Mouse (Mus musculus): Measurements from ENCODE around the gene Ckap5.
A peak's percentile ranks its signal among the peaks of the same experiment; 100 is the strongest.
"Not testable (repeated sequence)": the region's sequence is repeated elsewhere in the genome, so short reads cannot be mapped to it uniquely, and the experiment has no call there.

Gene Ckap5

GRCm38 (mm10) chr2:91526294-91527146, at the start of gene Ckap5:
Gene Ckap5, plus strand, starts transcription at chr2:91526762.
- peak; percentile 94 for DNase-seq (ENCODE audit: low read depth)

GRCm38 (mm10) chr2:91476841-91477240, 49.7 kb upstream of the Ckap5 start:
- no peak for DNase-seq (ENCODE audit: low read depth)

DNA sequence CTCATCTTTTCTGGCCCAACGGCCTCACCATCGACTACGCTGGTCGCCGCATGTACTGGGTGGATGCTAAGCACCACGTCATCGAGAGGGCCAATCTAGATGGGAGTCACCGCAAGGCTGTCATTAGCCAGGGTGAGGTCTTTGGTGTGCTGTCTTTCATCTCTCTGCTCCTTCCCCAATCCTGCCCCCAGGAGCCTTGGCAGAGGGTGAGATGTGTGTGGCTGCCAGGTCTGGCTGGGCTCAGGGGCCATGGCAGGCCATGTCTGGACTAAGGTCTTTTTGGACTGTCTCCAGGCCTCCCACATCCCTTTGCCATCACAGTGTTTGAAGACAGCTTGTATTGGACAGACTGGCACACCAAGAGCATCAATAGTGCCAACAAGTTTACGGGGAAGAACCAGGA, 46.2 kb upstream of the Ckap5 start:
- no peak for DNase-seq (ENCODE audit: low read depth)

DNA sequence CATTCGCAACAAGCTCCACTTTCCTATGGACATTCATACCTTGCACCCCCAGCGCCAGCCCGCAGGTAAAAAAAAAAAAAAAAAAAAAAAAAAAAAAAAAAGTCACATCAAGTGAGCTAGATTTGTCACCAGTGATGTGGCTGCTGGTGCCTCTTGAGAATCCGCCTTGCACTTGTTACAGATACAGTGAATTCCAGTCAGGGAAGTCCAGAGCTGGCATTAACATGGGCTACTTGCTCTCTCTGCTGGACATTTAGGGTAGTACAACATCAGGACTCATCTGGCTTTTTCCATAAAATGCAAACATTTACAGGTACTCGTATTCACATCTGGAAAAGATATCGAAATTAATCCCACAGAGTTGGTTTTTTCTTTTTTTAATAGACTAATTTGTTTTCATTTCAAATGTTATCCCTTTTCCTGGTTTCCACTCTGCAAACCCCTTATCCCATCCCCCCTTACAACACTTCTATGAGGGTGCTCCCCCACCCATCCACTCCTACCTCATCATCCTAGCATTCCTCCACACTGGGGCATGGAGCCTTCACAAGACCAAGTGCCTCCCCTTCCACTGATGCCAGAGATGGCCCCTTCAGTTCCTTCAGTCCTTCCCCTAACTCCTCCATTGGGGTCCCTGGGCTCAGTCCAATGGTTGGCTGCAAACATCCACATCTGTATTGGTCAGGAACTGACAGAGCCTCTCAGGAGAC, 45.6 kb upstream of the Ckap5 start:
- DNase-seq (ENCODE audit: low read depth): peak; percentile 69

GRCm38 (mm10) chr2:91484698-91485097, 41.9 kb upstream of the Ckap5 start:
- no peak for DNase-seq (ENCODE audit: low read depth)

DNA sequence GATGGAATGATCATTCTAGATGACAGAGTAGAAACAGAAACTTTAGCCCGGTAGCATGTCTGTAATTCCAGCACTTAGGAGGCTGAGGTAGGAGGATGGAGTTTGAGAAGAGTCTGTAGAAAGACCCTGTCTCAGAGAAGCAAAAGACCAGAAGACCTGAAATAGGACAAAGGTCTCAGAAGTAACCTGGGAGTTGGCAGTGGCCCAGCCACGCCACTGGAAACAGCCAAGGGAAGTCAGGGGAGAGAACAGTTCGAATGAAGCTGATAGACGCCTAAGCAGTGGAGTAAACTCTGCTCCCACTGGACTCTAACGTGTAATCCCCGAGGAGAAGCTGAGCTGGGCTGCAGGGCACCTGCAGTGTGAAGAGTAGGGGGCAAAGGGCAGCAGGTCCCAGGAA, 41.3 kb upstream of the Ckap5 start:
- no peak for DNase-seq (ENCODE audit: low read depth)

- not testable (repeated sequence) for DNase-seq (ENCODE audit: low read depth)
These were observed 39.3 kb upstream of the Ckap5 start for GRCm38 (mm10) chr2:91487295-91487694.

- DNase-seq (ENCODE audit: low read depth): no peak
These were observed 34.4 kb upstream of the Ckap5 start for GRCm38 (mm10) chr2:91492071-91492635.

GRCm38 (mm10) chr2:91493981-91494380, 32.6 kb upstream of the Ckap5 start:
- DNase-seq (ENCODE audit: low read depth): no peak

DNA sequence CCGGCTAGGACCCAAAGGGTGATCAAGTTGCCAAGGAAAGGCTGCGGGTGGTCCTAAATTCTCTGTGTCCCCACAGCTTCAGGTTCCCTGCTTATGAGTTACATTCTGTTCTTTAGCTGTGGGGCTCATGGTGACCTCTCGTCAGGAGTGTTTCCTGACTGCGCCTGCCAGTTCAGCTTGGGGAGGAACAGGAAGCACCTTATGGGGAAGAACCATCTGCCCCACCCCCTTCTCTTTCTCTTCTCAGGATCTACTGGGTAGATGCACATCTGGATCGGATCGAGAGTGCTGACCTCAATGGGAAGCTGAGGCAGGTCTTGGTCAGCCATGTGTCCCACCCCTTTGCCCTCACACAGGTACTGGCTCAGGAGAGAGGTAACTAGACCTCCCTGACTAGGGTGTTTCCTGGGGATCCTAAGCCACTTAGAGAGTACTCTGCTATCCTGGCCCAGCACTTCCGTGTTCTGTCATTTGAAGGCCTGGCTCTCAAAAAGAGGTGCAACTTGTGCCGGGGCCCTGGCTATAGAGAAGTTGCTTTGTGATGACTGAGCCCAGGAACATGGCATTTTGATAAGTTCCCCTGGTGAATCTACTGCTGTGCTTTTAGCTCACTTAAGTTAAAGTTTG, 28.4 kb upstream of the Ckap5 start:
- DNase-seq (ENCODE audit: low read depth): peak; percentile 27

GRCm38 (mm10) chr2:91508076-91508475, 18.5 kb upstream of the Ckap5 start:
- no peak for DNase-seq (ENCODE audit: low read depth)

- no peak for DNase-seq (ENCODE audit: low read depth)
These were observed 9.4 kb upstream of the Ckap5 start for GRCm38 (mm10) chr2:91517186-91517585.

GRCm38 (mm10) chr2:91527147-91527486, 555 bp downstream of the Ckap5 start:
- DNase-seq (ENCODE audit: low read depth): peak; percentile 74

GRCm38 (mm10) chr2:91537588-91538205, 11.1 kb downstream of the Ckap5 start:
- peak; percentile 88 for DNase-seq (ENCODE audit: low read depth)

DNA sequence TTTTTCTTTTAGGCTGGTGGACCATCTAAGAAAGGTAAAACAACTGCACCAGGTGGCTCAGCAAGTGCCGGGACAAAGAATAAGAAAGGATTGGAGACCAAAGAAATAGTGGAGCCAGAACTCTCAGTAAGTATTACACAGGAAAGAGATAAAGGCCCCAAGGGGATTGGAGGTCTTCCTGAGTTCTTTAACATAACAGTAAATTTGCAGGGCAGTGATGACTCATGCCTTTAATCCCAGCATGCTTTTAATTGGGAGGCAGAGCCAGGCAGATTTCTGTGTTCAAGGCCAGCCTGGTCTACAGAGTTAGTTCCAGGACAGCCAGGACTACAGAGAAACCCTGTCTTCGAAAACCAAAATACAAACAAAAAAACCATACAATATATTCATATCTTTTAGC, 41.6 kb downstream of the Ckap5 start:
- no peak for DNase-seq (ENCODE audit: low read depth)

DNA sequence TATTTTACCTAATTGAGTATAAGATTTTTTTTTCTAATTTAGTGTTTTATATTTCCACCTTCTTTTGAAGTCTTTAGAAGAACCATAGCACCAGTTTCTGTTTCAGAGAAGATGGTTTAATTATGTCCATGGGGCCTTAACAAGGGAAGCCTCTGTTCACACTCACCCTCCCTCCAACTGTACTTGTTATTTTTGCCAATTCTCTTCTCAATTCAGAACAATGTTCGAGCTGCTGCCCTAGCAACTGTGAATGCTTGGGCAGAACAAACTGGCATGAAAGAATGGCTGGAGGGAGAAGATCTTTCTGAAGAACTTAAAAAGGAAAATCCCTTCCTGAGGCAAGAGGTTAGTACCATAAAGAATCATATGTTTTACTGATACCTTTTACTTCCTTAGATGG, 54.3 kb downstream of the Ckap5 start:
- DNase-seq (ENCODE audit: low read depth): no peak

GRCm38 (mm10) chr2:91586242-91586641, 59.7 kb downstream of the Ckap5 start:
- no peak for DNase-seq (ENCODE audit: low read depth)

- no peak for DNase-seq (ENCODE audit: low read depth)
These were observed 73.9 kb downstream of the Ckap5 start for GRCm38 (mm10) chr2:91600475-91600874.

- DNase-seq (ENCODE audit: low read depth): peak; percentile 41
These were observed 75.8 kb downstream of the Ckap5 start for GRCm38 (mm10) chr2:91602389-91602788.

- peak; percentile 27 for DNase-seq (ENCODE audit: low read depth)
These were observed 82.8 kb downstream of the Ckap5 start for GRCm38 (mm10) chr2:91609370-91609769.

DNA sequence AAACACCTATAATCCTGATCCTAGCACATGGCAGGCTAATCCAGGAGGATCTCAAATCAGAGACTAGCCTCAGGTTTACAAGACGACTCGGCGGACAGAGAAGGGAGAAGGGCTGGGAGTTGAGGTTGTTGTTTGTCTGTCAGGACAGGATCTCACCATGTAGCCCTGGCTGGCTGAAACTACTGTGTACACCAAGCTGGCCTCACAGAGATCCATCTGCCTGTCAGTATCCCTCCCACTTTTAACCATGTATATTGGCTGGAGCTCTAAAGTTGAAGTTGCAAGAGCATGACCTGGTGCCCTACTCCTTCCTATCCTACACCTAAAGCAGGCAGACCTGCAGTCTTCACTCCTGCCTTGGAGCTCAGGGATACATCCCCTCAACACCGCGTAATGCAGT, 95.8 kb downstream of the Ckap5 start:
- DNase-seq (ENCODE audit: low read depth): no peak

GRCm38 (mm10) chr2:91623366-91623765, 96.8 kb downstream of the Ckap5 start:
- not testable (repeated sequence) for DNase-seq (ENCODE audit: low read depth)
